Mouse (Mus musculus): ENCODE measurements around the gene Rasgrp3.

The Rasgrp3 gene

DNA sequence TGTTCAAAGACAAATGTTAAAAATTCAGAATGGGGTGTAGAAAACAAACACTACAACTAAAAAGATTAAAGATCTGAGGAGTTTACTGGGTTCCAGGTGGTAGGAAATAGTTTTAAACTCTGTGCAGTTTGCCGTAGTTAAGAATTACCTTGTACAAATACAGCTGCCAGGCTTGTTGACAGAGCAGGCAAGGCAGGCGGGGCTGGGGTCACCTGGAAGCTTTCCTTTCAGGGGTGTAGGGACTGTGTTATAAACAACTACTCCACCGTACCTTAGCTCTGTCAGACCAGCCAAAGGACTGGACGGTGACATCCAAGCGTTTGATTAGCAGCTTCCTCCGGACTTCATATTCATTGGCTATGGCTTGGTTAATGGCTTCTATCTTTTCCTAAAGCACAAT is 103.4 kb downstream of the Rasgrp3 start:
- no peak for ATAC-seq (ENCODE audit: low TSS enrichment)

DNA sequence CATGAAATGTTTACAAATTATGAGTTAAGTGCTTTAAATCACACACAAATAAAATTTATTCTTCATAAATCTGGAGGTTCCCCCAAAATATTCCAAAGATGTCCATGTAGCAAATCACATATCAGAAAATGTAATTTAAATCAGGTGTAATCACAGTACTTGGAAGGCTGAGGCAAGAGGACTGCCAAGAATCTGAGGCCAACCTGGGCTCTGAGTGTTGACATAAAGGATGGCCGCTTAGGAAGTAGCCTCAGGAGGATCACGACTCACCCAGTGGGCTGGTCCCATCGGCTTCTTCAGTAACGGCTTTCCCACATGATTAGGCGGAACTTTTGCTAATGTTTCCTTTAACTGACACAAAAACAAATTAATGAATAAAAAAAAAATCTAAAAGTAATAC is 104.1 kb downstream of the Rasgrp3 start:
- no peak for ATAC-seq (ENCODE audit: low TSS enrichment)

DNA sequence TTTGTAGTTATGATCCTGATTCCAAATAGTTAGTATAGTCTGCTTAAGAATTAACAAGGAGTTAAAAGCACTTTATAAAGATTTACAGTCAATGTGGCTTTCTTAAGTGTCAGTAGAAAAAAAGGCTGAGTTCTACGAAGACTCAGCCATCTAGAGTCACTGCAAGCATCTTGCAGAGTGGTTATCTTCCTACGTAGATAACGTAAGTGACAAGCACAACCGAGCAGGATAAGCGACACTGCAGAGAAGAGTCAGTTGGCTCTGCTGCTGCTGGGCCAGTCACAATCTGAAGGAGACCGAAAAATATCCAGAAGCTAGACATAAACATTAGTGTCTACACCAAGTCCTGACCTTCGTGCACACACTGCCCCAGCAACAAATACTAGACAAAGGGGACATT is 107.7 kb downstream of the Rasgrp3 start:
- ATAC-seq (ENCODE audit: low TSS enrichment), result no peak; the same call in 1 of the 2 replicates

DNA sequence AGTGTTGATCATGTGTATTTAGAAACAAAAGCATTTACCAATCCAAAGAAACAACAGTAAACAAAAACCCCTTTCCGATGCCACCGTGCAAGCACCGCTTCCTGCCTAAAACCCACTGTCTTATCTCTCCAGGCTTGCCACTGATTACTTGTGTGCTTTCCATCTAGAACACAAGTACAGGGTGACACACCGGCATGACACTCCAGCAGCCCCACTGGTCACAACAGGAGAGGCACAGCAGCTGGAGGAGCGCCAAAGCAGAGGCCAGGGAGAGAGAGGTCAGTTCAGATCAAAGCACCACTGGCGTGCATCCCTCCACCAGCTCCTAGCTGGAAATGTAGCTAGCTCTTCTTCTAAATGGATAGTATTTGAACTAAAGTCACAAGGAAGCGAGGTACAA is 108.6 kb downstream of the Rasgrp3 start:
- no peak for ATAC-seq (ENCODE audit: low TSS enrichment)

DNA sequence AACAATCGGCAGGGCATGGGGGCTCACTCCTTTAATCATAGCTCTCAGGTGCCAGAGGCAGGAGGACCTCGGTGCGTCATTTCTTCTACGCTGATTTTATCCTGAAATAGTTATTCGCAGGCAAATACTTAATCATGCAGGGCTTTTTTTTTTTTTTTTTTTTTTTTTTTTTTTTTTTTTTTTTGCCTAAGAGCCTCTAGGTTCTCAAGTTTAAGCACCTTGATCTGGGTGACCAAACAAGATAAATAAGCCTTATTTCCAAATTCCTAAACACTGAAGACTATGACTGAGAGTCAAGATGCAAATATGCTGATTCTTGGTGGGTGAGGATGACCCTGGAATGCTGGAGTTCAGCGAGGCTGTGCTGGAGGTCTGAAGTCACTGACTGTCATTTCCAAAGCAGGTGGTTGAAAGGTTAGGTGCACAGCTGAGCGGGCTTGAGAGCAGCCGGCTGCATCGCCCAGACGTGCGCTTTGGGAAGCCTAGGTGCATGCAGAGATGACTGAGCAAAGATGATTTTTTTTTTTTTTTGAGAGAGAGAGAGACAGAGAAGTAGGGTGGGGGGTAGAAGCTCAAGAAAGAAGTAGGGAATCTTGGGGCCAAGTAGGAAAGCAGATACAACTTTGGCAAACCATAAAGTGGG is 115.2 kb downstream of the Rasgrp3 start:
- ATAC-seq (ENCODE audit: low TSS enrichment), result no peak

DNA sequence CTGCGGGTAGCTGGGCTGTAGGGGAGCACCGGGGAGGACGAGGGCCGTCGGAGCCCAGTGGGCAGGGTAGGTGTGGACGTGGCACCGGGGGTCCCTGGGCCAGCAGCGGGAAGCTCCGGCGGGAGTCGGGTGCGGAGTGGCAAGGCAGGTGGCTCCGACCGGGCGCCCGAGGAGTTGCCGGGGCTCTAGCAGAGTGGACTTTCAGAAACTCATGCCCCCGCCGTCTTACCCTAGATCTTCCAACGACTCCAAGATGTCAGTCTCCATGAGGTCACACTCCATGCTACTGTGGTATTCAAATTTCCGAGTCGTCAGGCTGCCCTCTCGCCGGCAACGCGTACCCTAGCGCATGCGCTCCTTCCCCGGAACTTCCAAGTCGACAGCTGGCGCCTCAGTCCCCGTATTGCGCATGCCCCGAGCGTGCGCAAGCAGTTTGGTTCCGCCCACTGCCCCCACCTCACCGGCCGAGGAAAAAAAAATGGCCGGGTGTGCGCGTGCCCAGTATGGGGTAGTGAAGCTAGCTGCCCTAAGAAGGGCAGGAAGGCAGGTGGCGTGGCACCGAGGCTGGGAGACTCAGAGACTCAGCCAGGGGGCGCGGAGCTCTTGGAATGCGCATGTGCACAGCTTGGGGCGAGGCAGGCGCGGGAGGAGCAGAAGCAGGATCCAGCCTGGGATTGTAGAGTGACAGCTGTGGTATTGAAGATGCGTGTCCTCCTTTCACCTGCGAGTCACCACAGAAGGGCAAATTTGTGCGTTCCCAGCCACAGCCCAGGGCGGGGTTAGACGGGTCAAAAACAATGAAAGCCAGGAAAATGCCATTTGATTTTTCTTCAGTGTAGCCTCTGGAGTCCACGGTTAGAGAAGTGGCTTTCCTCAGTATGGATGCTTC is 116.1 kb downstream of the Rasgrp3 start, which contains the start of gene Fam98a:
TSS of gene Fam98a (minus strand) at position 435 of the 889 bp plus-strand sequence.
- ATAC-seq (ENCODE audit: low TSS enrichment), result peak; percentile 99

DNA sequence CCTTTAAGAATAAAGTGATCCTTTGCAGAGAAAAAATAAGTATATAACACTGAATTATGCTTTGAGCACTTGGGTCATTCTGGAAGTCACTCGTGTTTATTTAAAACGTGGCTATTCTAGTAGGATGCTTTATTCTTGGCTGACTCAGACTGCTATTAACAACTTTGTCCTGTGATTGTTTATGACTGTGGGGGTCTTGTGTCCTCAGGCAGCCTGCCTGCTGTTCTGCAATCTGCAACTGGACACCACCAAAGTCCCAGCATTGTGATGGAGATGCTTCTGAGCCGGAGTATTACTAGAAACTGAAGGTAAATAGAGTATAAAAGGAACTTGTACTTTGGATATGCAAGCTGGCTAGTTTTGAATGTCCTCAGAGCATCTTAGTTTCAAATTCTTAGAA is 121.3 kb downstream of the Rasgrp3 start:
- ATAC-seq (ENCODE audit: low TSS enrichment), result no peak

DNA sequence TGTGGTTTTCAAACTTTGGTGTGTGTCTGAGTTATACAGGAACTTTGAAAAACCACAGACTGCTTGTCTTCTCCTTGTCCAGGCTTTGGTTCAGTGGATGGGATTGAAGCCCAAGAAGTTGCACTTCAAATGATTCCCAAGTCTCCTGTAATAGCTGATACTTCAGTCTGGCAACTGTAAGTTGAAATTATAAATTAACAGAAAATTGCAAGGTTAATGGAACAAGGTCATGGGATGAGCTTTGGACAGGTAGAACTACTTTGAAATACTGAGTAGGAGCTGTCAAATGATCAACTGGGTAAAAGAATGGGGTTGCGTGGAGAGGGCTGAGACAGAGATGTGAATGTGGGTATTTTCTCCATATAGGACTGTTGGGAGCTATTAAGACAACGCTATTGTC is 122.3 kb downstream of the Rasgrp3 start:
- ATAC-seq (ENCODE audit: low TSS enrichment), result no peak

DNA sequence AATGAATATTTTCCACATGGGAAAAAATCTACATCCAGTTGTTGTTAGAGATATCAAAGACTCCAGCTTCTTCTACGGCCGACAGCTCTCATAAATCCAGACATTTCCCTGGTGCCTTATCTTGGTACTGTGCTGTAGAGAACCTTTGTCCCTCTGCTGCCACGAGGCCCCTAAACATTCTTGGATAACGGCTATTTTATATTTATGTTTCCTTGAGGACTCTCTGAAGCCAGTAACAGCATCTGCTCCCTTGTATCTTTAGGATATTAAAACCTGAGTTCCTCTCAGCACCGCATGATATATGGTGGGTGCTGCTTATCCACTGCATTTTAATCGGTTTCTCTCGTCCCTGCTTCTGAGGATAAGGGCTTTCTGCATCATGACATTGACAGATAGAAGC is 139.9 kb downstream of the Rasgrp3 start:
- ATAC-seq (ENCODE audit: low TSS enrichment), result no peak

All from frontal cortex, adult (tissue).